Mouse (Mus musculus) forebrain, embryonic 14.5 days (tissue): ENCODE data around the gene Cdk20. TPM values are rescaled to one million over a fixed set of nuclear protein-coding genes. Genes with fewer than 3 reads are reported as not detected.

Source experiments
- ATAC-seq: fragments of 200-750 bp; cut with Nextera tagmentation; 2 replicates; pipeline ENCODE4 v1.8.0; 2017; ENCODE audit warnings: mild to moderate bottlenecking, moderate library complexity
- DNase-seq: peaks from one replicate; pipeline ENCODE4 v3.0.0-alpha.2; 2015; ENCODE audit warnings: low spot score
- H3K27ac ChIP-seq: fragments of 300-500 bp; sonication (generic); 2 replicates; pipeline ENCODE4 v1.5.1; 2014; ENCODE audit warnings: low read depth, mild to moderate bottlenecking, control low read depth, low read length, moderate library complexity
- H3K27me3 ChIP-seq: fragments of 300-500 bp; sonication (generic); replicated peaks from 2 replicates; pipeline ENCODE4 v1.6.1; 2014; ENCODE audit warnings: low read length, control low read depth, mixed read lengths; ENCODE audit not compliant: control insufficient read depth, insufficient read depth
- H3K36me3 ChIP-seq: fragments of 300-500 bp; sonication (generic); 2 replicates; pipeline ENCODE4 v1.6.1; 2014; ENCODE audit warnings: low read length, control low read depth; ENCODE audit not compliant: control insufficient read depth, insufficient read depth
- H3K4me1 ChIP-seq: fragments of 300-500 bp; sonication (generic); 2 replicates; pipeline ENCODE4 v1.6.1; 2014; ENCODE audit warnings: antibody characterized with exemption, low read length, control low read depth; ENCODE audit not compliant: control insufficient read depth, insufficient read depth
- H3K4me2 ChIP-seq: fragments of 300-500 bp; sonication (generic); 2 replicates; pipeline ENCODE4 v1.6.1; 2014; ENCODE audit warnings: mild to moderate bottlenecking, control low read depth, low read length
- H3K4me3 ChIP-seq: fragments of 300-500 bp; sonication (generic); 2 replicates; pipeline ENCODE4 v1.5.1; 2014; ENCODE audit warnings: low read depth, low read length, control low read depth
- H3K9ac ChIP-seq: fragments of 300-500 bp; sonication (generic); 2 replicates; pipeline ENCODE4 v1.6.1; 2014; ENCODE audit warnings: mild to moderate bottlenecking, low read length, control low read depth, moderate library complexity
- H3K9me3 ChIP-seq: fragments of 300-500 bp; sonication (generic); replicated peaks from 2 replicates; pipeline ENCODE4 v1.6.1; 2016; ENCODE audit warnings: low read length, control low read depth, mixed read lengths; ENCODE audit not compliant: control insufficient read depth
- WGBS: fragments of 180-500 bp; shearing (Covaris S2); extraction: QIAGEN DNeasy Blood & Tissue Kit; methylation state at CpG from one replicate; pipeline ENCODE4 v1.1.7; 2014; 5-methylcytosine and 5-hydroxymethylcytosine counted together
- polyA plus RNA-seq: library from polyadenylated mRNA; unstranded; fragments of >200 nt; fragmentation: Nextera tagmentation; extraction: Ambion mirVana; gene quantifications from 2 replicates; pipeline ENCODE4 v1.2.1, GENCODE M21; 2014

Gene Cdk20
- polyA plus RNA-seq, 1 experiment from 2014 or later: 22.0 TPM

GRCm38 (mm10) chr13:64416955-64417601, 15.0 kb upstream of the Cdk20 start:
- DNase-seq (peak; percentile 24), ATAC-seq (no peak)
- Histone ChIP-seq H3K9me3 (no peaks in the 10 kb centered on the region), H3K9ac (no peak overlapping the region), H3K27me3 (no peaks in the 10 kb centered on the region), H3K4me2 (no peak overlapping the region), H3K27ac (no peak overlapping the region), H3K4me1 (no peaks in the 10 kb centered on the region), H3K36me3 (no peaks in the 10 kb centered on the region), H3K4me3 (no peak overlapping the region)
- WGBS: 63% methylated on average over 5 of the region's 5 CpGs

- Histone ChIP-seq H3K4me2 (no peak overlapping the region), H3K9me3 (no peaks in the 10 kb centered on the region), H3K4me3 (no peak overlapping the region), H3K9ac (no peak overlapping the region), H3K36me3 (no peaks in the 10 kb centered on the region), H3K4me1 (no peaks in the 10 kb centered on the region), H3K27ac (no peak overlapping the region), H3K27me3 (no peaks in the 10 kb centered on the region)
- 95% methylated on average over 1 of the region's 1 CpGs for WGBS
- ATAC-seq (no peak), DNase-seq (no peak)
Measured at GRCm38 (mm10) chr13:64420847-64421246, 11.3 kb upstream of the Cdk20 start.

GRCm38 (mm10) chr13:64421386-64421785, 10.7 kb upstream of the Cdk20 start:
- no peak overlapping the region for H3K9ac ChIP-seq
- H3K9me3 ChIP-seq: no peaks in the 10 kb centered on the region
- no peaks in the 10 kb centered on the region for H3K4me1 ChIP-seq
- H3K27ac ChIP-seq: no peak overlapping the region
- WGBS: 84% methylated on average over 3 of the region's 3 CpGs
- H3K27me3 ChIP-seq: no peaks in the 10 kb centered on the region
- no peak overlapping the region for H3K4me3 ChIP-seq
- DNase-seq (no peak), ATAC-seq (no peak)
- no peak overlapping the region for H3K4me2 ChIP-seq
- H3K36me3 ChIP-seq: no peaks in the 10 kb centered on the region

DNA sequence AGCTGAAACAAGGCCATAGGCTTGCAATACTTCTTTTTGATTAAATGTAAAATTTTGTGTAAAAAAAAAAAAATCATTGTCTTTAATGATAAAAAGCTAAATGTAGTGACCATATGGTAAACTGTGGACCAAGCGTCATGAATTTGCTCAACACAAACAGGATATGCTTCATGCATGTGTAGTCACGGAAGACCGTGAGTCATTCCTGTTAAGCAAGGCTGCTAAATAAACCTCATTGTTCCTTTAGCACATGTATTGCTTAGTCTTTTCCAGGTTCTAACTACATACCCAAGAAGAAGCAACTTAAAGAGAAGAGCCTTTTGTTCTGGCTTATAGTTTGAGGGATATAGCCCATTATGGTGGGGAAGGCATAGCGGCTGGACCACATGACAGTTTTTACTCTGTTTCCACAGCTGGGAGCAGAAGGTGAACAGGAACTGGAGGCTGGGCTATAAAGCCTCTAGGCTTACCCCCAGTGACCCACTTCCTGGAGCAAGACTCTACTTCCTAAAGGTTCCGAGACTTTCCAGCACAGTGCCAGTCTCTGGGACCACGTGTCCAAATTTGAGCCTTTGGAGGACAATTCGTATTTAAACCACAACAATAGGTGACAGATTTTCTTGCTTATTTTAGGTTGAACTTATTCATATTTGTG, 10.0 kb upstream of the Cdk20 start:
- ATAC-seq: no peak
- Histone ChIP-seq H3K9me3 (no peaks in the 10 kb centered on the region), H3K27ac (no peak overlapping the region), H3K4me3 (no peak overlapping the region), H3K4me2 (no peak overlapping the region), H3K36me3 (no peaks in the 10 kb centered on the region), H3K4me1 (no peaks in the 10 kb centered on the region), H3K9ac (no peak overlapping the region), H3K27me3 (no peaks in the 10 kb centered on the region)
- 95% methylated on average over 7 of the region's 7 CpGs for WGBS
- DNase-seq: no peak

- WGBS: 91% methylated on average over 6 of the region's 6 CpGs
- ATAC-seq (no peak), DNase-seq (no peak)
- H3K27me3 ChIP-seq: no peaks in the 10 kb centered on the region
- H3K36me3 ChIP-seq: no peaks in the 10 kb centered on the region
- no peaks in the 10 kb centered on the region for H3K4me1 ChIP-seq
- no peak overlapping the region for H3K27ac ChIP-seq
- no peaks in the 10 kb centered on the region for H3K9me3 ChIP-seq
- H3K4me3 ChIP-seq: no peak overlapping the region
- H3K9ac ChIP-seq: no peak overlapping the region
- H3K4me2 ChIP-seq: no peak overlapping the region
Measured at GRCm38 (mm10) chr13:64422607-64422957, 9.5 kb upstream of the Cdk20 start.

DNA sequence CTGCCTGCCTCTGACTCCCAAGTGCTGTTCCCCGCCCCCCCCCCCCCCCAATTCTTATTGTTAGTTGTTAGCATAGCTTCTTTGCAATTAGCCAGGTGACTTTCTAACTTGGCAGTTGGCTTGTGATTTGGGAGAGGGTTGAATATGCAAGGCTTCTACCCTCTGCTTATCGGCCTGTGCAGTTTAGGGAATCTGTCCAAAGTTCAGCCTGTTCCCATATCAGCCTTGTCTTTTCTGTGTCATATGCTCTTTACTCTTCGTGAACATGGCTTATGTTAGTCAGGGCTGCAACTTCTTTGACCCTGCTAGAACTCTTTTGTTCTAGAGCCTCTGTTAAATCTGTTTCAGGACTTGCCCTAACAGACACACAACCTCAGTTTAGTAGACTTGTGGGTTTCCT, 7.8 kb upstream of the Cdk20 start:
- no peaks in the 10 kb centered on the region for H3K27me3 ChIP-seq
- no peak overlapping the region for H3K9ac ChIP-seq
- H3K9me3 ChIP-seq: no peaks in the 10 kb centered on the region
- H3K4me2 ChIP-seq: no peak overlapping the region
- DNase-seq (no peak), ATAC-seq (no peak)
- no peaks in the 10 kb centered on the region for H3K36me3 ChIP-seq
- no peaks in the 10 kb centered on the region for H3K4me1 ChIP-seq
- WGBS: 69% methylated on average over 3 of the region's 3 CpGs
- no peak overlapping the region for H3K27ac ChIP-seq
- no peak overlapping the region for H3K4me3 ChIP-seq

DNA sequence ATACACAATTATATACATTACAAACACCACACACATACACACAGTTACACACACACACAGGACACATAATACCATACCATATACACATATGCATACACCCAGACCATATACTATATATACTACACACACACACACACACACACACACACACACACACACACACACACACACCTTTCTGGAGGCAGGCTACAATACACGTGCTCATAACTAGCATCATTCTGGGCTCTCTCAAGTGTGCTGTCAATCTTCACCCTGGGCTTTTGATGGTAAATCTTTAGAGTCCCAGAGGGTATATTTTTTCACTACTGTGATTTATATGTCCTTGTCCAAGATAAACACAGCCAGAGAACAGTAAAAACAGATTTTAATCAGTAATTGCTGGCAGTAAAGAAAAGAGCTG, 6.8 kb upstream of the Cdk20 start:
- Histone ChIP-seq H3K9me3 (no peaks in the 10 kb centered on the region), H3K9ac (no peak overlapping the region), H3K36me3 (no peaks in the 10 kb centered on the region), H3K27me3 (no peaks in the 10 kb centered on the region), H3K27ac (no peak overlapping the region), H3K4me1 (no peaks in the 10 kb centered on the region), H3K4me3 (no peak overlapping the region), H3K4me2 (no peak overlapping the region)
- 57% methylated on average over 1 of the region's 1 CpGs for WGBS
- ATAC-seq: no peak
- no peak for DNase-seq

GRCm38 (mm10) chr13:64429328-64429727, 2.8 kb upstream of the Cdk20 start:
- WGBS: 3% methylated on average over 1 of the region's 1 CpGs
- H3K4me1 ChIP-seq: no peaks in the 10 kb centered on the region
- H3K4me2 ChIP-seq: no peak overlapping the region
- H3K36me3 ChIP-seq: no peaks in the 10 kb centered on the region
- DNase-seq: peak; percentile 36
- no peak overlapping the region for H3K4me3 ChIP-seq
- H3K9ac ChIP-seq: no peak overlapping the region
- ATAC-seq: no peak
- no peak overlapping the region for H3K27ac ChIP-seq
- no peaks in the 10 kb centered on the region for H3K27me3 ChIP-seq
- no peaks in the 10 kb centered on the region for H3K9me3 ChIP-seq

GRCm38 (mm10) chr13:64437801-64438200, 5.7 kb downstream of the Cdk20 start:
- Histone ChIP-seq H3K4me3 (no peak overlapping the region), H3K36me3 (peaks cover 7% of the 10 kb centered on the region; the same call in 1 of the 2 replicates), H3K9ac (no peak overlapping the region), H3K9me3 (no peaks in the 10 kb centered on the region), H3K27ac (no peak overlapping the region), H3K4me1 (no peaks in the 10 kb centered on the region), H3K4me2 (no peak overlapping the region), H3K27me3 (no peaks in the 10 kb centered on the region)
- no peak for ATAC-seq
- WGBS: 82% methylated on average over 7 of the region's 7 CpGs
- DNase-seq: no peak
